Mouse (Mus musculus): ENCODE measurements around the gene Batf3. TPM values are rescaled to one million over a fixed set of nuclear protein-coding genes. Genes with fewer than 3 reads are reported as not detected.
"Not testable (repeated sequence)": the region's sequence is repeated elsewhere in the genome, so short reads cannot be mapped to it uniquely, and the experiment has no call there.

Gene Batf3
- total and polyA plus RNA-seq, 3 experiments, result 2.2 to 3.5 (median 2.2) TPM

GRCm38 (mm10) chr1:191132240-191132639 lies 34.6 kb downstream of the Batf3 start:
- no peak for DNase-seq

GRCm38 (mm10) chr1:191132934-191133333 lies 35.3 kb downstream of the Batf3 start:
- DNase-seq, result no peak

- DNase-seq, result no peak
Observed at GRCm38 (mm10) chr1:191135406-191135805, 37.8 kb downstream of the Batf3 start.

- DNase-seq, result no peak
Observed at GRCm38 (mm10) chr1:191138436-191138835, 40.8 kb downstream of the Batf3 start.

- DNase-seq, result no peak
Observed at GRCm38 (mm10) chr1:191138874-191139495, 41.3 kb downstream of the Batf3 start.

- no peak for DNase-seq
Observed at GRCm38 (mm10) chr1:191140983-191141382, 43.3 kb downstream of the Batf3 start.

- DNase-seq, result not testable (repeated sequence)
Observed at GRCm38 (mm10) chr1:191149489-191149888, 51.8 kb downstream of the Batf3 start.

GRCm38 (mm10) chr1:191150924-191151605 lies 53.4 kb downstream of the Batf3 start:
- DNase-seq, result no peak

GRCm38 (mm10) chr1:191153052-191153451 lies 55.4 kb downstream of the Batf3 start:
- DNase-seq, result peak; percentile 44

GRCm38 (mm10) chr1:191154314-191154713 lies 56.7 kb downstream of the Batf3 start:
- no peak for DNase-seq

Other genes with a start within 250 kb of the Batf3 start
- gene Rps6kc1, start 186.1 kb upstream of the Batf3 start, total RNA-seq (2021), result 10 to 100 TPM; 23.3 to 25.3 TPM
- gene Rps6kc1, start 186.1 kb upstream of the Batf3 start, polyA plus RNA-seq (2012; rRNA removed), result 15.7 and 23.2 TPM in 2 replicates
- gene Angel2, start 172.7 kb upstream of the Batf3 start, total RNA-seq (2021), result 10 to 100 TPM; 47.2 to 50.1 TPM
- 14.6 and 16.2 TPM in 2 replicates for gene Angel2, start 172.7 kb upstream of the Batf3 start, polyA plus RNA-seq (2012; rRNA removed)
- under 1 TPM; 0.17 to 0.24 TPM for gene Vash2, start 118.6 kb upstream of the Batf3 start, total RNA-seq (2021)
- 0.17 and 1.1 TPM in 2 replicates for gene Vash2, start 118.6 kb upstream of the Batf3 start, polyA plus RNA-seq (2012; rRNA removed)
- 10 to 100 TPM in 1 of 2 experiments, 1 to 10 TPM in 1; 9.5 to 16.8 TPM for gene Flvcr1, start 71.7 kb upstream of the Batf3 start, total RNA-seq (2021)
- gene Flvcr1, start 71.7 kb upstream of the Batf3 start, polyA plus RNA-seq (2012; rRNA removed), result 20.7 and 27.7 TPM in 2 replicates
- not detected for gene Spata45, start 61.2 kb upstream of the Batf3 start, total RNA-seq (2021)
- gene Spata45, start 61.2 kb upstream of the Batf3 start, polyA plus RNA-seq (2012; rRNA removed), result not detected in 2 replicates
- 10 to 100 TPM; 12.4 to 14.5 TPM for gene Tatdn3, start 34.9 kb upstream of the Batf3 start, total RNA-seq (2021)
- gene Tatdn3, start 34.9 kb upstream of the Batf3 start, polyA plus RNA-seq (2012; rRNA removed), result 2.2 and 5.9 TPM in 2 replicates
- 1 to 10 TPM in 1 of 2 experiments, under 1 TPM in 1; 0.52 to 1.2 TPM for gene Nsl1, start 34.8 kb upstream of the Batf3 start, total RNA-seq (2021)
- gene Nsl1, start 34.8 kb upstream of the Batf3 start, polyA plus RNA-seq (2012; rRNA removed), result 0.17 and 0.22 TPM in 2 replicates
- not detected for gene Fam71a, start 67.0 kb downstream of the Batf3 start, total RNA-seq (2021)
- not detected in 2 replicates for gene Fam71a, start 67.0 kb downstream of the Batf3 start, polyA plus RNA-seq (2012; rRNA removed)
- gene Atf3, start 120.2 kb downstream of the Batf3 start, total RNA-seq (2021), result 1 to 10 TPM; 3.0 to 3.6 TPM
- gene Atf3, start 120.2 kb downstream of the Batf3 start, polyA plus RNA-seq (2012; rRNA removed), result 1.1 and 2.8 TPM in 2 replicates
- gene Nenf, start 220.3 kb downstream of the Batf3 start, total RNA-seq (2021), result 10 to 100 TPM; 78.7 to 94.3 TPM
- gene Nenf, start 220.3 kb downstream of the Batf3 start, polyA plus RNA-seq (2012; rRNA removed), result 249 and 261 TPM in 2 replicates
- 1 to 10 TPM; 4.2 to 7.4 TPM for gene Tmem206, start 228.1 kb downstream of the Batf3 start, total RNA-seq (2021)
- gene Tmem206, start 228.1 kb downstream of the Batf3 start, polyA plus RNA-seq (2012; rRNA removed), result 4.0 and 4.1 TPM in 2 replicates